Mouse (Mus musculus): ENCODE data around the gene Pou3f1. TPM values are rescaled to one million over a fixed set of nuclear protein-coding genes. Genes with fewer than 3 reads are reported as not detected.
"Not testable (repeated sequence)": the region's sequence is repeated elsewhere in the genome, so short reads cannot be mapped to it uniquely, and the experiment has no call there.

The Pou3f1 gene
- polyA plus RNA-seq, 1 experiment, result 0.22 TPM

DNA sequence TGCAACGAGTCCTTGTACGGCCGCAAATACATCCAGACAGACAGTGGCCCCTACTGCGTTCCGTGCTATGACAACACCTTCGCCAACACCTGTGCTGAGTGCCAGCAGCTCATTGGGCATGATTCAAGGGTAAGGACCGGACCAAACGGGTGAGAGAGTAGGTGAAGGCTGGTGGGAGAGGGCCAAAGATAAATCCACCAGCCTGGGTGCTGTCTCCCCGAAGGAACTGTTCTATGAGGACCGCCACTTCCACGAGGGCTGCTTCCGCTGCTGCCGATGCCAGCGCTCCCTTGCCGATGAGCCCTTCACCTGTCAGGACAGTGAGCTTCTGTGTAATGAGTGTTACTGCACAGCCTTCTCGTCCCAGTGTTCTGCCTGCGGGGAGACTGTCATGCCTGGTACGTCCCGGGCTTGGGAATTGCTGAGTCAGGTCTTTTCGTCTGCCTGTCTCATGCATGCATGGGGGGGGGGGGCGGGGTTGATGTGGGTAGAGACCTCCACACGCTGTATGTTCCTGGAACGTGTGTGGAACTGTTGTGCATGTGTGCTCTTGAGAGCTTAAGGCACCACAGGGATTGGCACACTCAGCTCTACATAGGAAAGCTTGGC lies 49.2 kb downstream of the Pou3f1 start:
- no peak for DNase-seq
- no peak overlapping the region for H3K4me3 ChIP-seq (replicated peaks; ENCODE audit: extremely low read depth, low read depth, low read length)
- TF ChIP-seq POLR2A (IDR thresholded peaks at IDR 0.05; ENCODE audit: borderline replicate concordance, extremely low read depth, low read depth, low read length) (no peak), CTCF (IDR thresholded peaks at IDR 0.05; ENCODE audit: insufficient read depth, low read length) (no peak)
- 74% methylated on average over 23 of the region's 23 CpGs for WGBS
- peaks cover 42% of the 10 kb centered on the region for H3K4me1 ChIP-seq (ENCODE audit: control insufficient read depth, insufficient read depth, low read length)

DNA sequence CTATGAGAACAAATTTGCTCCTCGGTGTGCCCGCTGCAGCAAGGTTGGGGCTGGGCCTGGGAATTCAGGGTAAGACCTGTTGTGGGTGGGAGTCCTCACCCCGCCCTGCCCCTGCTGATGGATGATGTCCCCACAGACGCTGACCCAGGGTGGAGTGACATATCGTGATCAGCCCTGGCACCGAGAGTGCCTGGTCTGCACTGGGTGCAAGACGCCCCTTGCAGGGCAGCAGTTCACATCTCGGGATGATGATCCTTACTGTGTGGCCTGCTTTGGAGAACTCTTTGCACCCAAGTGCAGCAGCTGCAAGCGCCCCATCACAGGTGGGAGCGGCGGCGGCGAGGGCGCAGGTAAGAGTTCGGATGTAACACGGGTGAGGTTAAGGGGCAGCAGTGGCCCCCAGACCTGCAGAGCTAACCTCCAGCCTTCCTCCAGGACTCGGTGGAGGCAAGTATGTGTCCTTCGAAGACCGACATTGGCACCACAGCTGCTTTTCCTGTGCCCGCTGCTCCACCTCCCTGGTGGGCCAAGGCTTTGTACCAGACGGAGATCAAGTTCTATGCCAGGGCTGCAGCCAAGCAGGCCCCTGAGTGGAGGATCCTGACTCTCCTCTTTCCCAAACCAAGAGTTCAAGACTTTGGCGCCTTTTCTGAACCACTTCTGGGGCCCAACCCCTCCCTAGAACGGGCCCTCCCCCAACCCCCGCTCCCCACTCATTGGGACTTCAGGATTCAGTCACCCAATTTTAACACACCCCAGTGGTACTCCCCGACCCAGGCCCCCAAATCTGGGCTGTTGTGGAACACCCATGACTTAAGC lies 51.0 kb downstream of the Pou3f1 start:
- whole genome bisulfite sequencing, result 84% methylated on average over 25 of the region's 25 CpGs
- peaks cover 37% of the 10 kb centered on the region for H3K4me1 ChIP-seq (ENCODE audit: control insufficient read depth, insufficient read depth, low read length)
- not testable (repeated sequence) for H3K4me3 ChIP-seq (replicated peaks; ENCODE audit: extremely low read depth, low read depth, low read length); DNase-seq

DNA sequence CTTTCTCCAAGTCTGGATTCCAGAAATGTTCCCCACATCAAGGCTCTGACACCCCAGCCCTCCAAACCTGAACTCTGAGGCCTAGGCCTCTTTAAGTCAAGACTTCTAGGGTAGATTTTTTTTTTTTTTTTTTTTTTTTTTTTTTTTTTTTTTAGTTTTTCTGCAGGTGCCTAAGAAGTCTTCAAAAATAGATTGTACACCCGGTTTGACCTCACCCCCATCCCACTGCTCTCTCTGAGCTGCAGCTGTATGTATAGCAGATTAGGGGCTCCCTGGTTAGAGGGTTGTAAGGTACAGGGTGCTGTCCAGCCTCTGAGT lies 51.6 kb downstream of the Pou3f1 start:
- not testable (repeated sequence) for H3K4me3 ChIP-seq (replicated peaks; ENCODE audit: extremely low read depth, low read depth, low read length)

DNA sequence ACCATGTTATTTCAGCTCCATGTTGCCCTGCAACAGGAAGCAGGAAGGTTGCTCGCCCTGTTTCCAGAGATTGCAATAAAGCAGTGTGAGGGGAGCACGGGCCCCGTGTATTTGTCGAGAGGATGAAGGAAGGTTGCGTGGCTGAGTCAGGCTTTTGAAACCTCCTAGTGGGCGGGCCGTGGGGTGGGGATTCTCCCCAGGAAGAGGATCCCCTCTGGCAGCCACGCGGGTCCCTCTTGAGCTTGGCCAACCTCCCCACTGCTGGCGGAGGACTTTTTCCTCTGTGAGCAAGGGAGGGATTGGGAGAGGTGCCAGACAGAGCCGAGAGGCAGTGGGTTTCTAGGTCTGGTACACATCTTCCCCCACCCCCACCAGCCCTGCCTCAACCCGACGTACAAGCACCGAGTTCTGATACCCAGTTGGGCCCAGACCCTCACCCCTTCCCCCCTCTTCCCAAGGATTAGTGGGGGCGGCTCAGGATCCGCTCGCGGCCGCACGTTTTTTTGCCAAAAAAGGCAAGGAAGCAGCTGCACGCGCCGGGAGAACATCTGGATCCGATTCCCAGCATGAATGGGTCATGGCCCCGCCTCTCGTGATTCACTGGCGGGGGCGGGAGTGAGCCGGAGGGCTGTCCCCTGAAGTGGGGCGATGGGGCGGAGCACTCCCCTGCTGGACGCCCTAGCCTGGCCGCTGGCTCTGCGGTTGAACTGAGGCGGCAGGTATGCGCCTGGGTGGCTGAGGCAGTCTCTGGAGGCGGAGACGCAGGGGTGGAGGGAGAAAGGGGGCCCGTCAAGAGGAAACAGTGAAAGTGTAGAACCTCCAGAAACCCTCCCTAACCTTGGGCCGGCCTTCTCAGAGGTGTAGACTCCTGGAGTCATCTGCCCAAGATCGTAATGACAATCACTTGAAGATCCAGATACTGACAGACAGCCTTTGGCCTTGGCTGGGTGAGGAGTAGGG lies 52.2 kb downstream of the Pou3f1 start:
- under 1% methylated on average over 41 of the region's 41 CpGs for WGBS
- peak; percentile 89 for DNase-seq
- no peak for TF ChIP-seq CTCF (IDR thresholded peaks at IDR 0.05; ENCODE audit: insufficient read depth, low read length)
- peak; percentile 71; the same call in 1 of the 2 replicates for TF ChIP-seq POLR2A (IDR thresholded peaks at IDR 0.05; ENCODE audit: borderline replicate concordance, extremely low read depth, low read depth, low read length)
- H3K4me1 ChIP-seq (ENCODE audit: control insufficient read depth, insufficient read depth, low read length), result peaks cover 32% of the 10 kb centered on the region
- H3K4me3 ChIP-seq (replicated peaks; ENCODE audit: extremely low read depth, low read depth, low read length), result peak overlapping the region; percentile 71

More for the DNA sequence above, 51.6 kb downstream of the Pou3f1 start:
- H3K4me1 ChIP-seq (ENCODE audit: control insufficient read depth, insufficient read depth, low read length), result peaks cover 37% of the 10 kb centered on the region
- not testable (repeated sequence) for DNase-seq
- 14% methylated on average over 1 of the region's 1 CpGs for WGBS

DNA sequence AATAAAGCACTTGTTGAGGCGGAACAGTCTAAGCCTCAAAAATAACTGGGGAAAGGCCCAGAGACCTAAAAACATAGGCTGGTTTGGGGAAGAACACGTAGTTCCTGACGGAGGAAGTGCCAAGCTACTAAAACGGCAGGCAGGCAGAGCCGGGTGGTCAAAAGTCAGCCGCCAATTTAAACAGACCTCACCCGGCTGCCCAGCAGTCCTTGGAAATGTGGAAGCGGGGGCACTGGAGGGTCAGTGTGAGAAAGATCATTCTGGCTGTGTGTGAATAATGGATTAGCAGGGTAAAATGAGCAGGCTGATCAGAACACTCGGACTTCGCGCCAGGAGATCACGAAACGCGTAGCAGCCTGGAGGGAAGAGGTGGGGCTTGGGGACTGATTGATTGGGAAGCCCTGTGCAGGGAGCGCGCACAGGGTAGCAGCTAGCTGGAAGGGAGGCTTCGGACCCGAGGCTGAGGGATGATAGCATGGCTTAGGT lies 53.4 kb downstream of the Pou3f1 start:
- peak; percentile 47 for DNase-seq
- WGBS, result 3% methylated on average over 18 of the region's 18 CpGs
- H3K4me1 ChIP-seq (ENCODE audit: control insufficient read depth, insufficient read depth, low read length), result peaks cover 24% of the 10 kb centered on the region
- peak overlapping the region; percentile 64 for H3K4me3 ChIP-seq (replicated peaks; ENCODE audit: extremely low read depth, low read depth, low read length)
- TF ChIP-seq CTCF (IDR thresholded peaks at IDR 0.05; ENCODE audit: insufficient read depth, low read length) (no peak), POLR2A (IDR thresholded peaks at IDR 0.05; ENCODE audit: borderline replicate concordance, extremely low read depth, low read depth, low read length) (no peak)

Other genes starting within 250 kb of the Pou3f1 start
- gene 3100002H09Rik, start 46.0 kb upstream of the Pou3f1 start, polyA plus RNA-seq (2012; rRNA removed), result not detected in 2 replicates
- gene Utp11, start 36.8 kb downstream of the Pou3f1 start, polyA plus RNA-seq (2012; rRNA removed), result 4.4 and 7.2 TPM in 2 replicates
- gene Fhl3, start 43.9 kb downstream of the Pou3f1 start, polyA plus RNA-seq (2012; rRNA removed), result 15.1 and 36.7 TPM in 2 replicates
- gene Sf3a3, start 58.0 kb downstream of the Pou3f1 start, polyA plus RNA-seq (2012; rRNA removed), result 8.1 and 11.5 TPM in 2 replicates
- gene Inpp5b, start 85.0 kb downstream of the Pou3f1 start, polyA plus RNA-seq (2012; rRNA removed), result 62.1 and 93.3 TPM in 2 replicates
- 6.5 and 8.0 TPM in 2 replicates for gene Mtf1, start 145.3 kb downstream of the Pou3f1 start, polyA plus RNA-seq (2012; rRNA removed)
- gene Yrdc, start 193.9 kb downstream of the Pou3f1 start, polyA plus RNA-seq (2012; rRNA removed), result 28.6 and 38.0 TPM in 2 replicates
- gene 1110065P20Rik, start 194.4 kb downstream of the Pou3f1 start, polyA plus RNA-seq (2012; rRNA removed), result 37.8 and 43.6 TPM in 2 replicates
- 0.29 and 0.32 TPM in 2 replicates for gene Maneal, start 205.4 kb downstream of the Pou3f1 start, polyA plus RNA-seq (2012; rRNA removed)
- gene Epha10, start 224.1 kb downstream of the Pou3f1 start, polyA plus RNA-seq (2012; rRNA removed), result not detected in 2 replicates